Mouse (Mus musculus) lung, embryonic 14.5 days (tissue): ENCODE measurements around the gene Gpr26. TPM values are rescaled to one million over a fixed set of nuclear protein-coding genes. Genes with fewer than 3 reads are reported as not detected.

Experiments
- ATAC-seq: fragments of 200-750 bp; cut with Nextera tagmentation; 2 replicates; pipeline ENCODE4 v1.8.0; 2017; ENCODE audit warnings: mild to moderate bottlenecking, moderate TSS enrichment, moderate library complexity; ENCODE audit not compliant: insufficient read depth
- DNase-seq: peaks from one replicate; pipeline ENCODE4 v3.0.0-alpha.2; 2015
- H3K27ac ChIP-seq: fragments of 300-500 bp; sonication (generic); 2 replicates; pipeline ENCODE4 v1.5.1; 2014; ENCODE audit warnings: low read depth, mild to moderate bottlenecking, moderate library complexity
- H3K27me3 ChIP-seq: fragments of 300-500 bp; sonication (generic); 2 replicates; pipeline ENCODE4 v1.6.1; 2014; ENCODE audit warnings: low read length, control low read depth; ENCODE audit not compliant: insufficient read depth
- H3K36me3 ChIP-seq: fragments of 300-500 bp; sonication (generic); 2 replicates; pipeline ENCODE4 v1.6.1; 2014; ENCODE audit warnings: control low read depth; ENCODE audit not compliant: insufficient read depth
- H3K4me1 ChIP-seq: fragments of 300-500 bp; sonication (generic); 2 replicates; pipeline ENCODE4 v1.6.1; 2014; ENCODE audit warnings: antibody characterized with exemption, control low read depth; ENCODE audit not compliant: insufficient read depth
- H3K4me2 ChIP-seq: fragments of 300-500 bp; sonication (generic); 2 replicates; pipeline ENCODE4 v1.6.1; 2014; ENCODE audit warnings: mild to moderate bottlenecking
- H3K4me3 ChIP-seq: fragments of 300-500 bp; sonication (generic); 2 replicates; pipeline ENCODE4 v1.5.1; 2014; ENCODE audit warnings: low read depth, low read length
- H3K9ac ChIP-seq: fragments of 300-500 bp; sonication (generic); 2 replicates; pipeline ENCODE4 v1.6.1; 2014
- H3K9me3 ChIP-seq: fragments of 300-500 bp; sonication (generic); 2 replicates; pipeline ENCODE4 v1.6.1; 2016; ENCODE audit warnings: low read depth, low read length, control low read depth
- CTCF ChIP-seq: IDR thresholded peaks from 2 replicates; pipeline ENCODE4 v1.5.1; 2016; ENCODE audit warnings: antibody characterized with exemption, low read depth
- WGBS: fragments of 180-500 bp; shearing (Covaris S2); extraction: QIAGEN DNeasy Blood & Tissue Kit; methylation state at CpG from one replicate; pipeline ENCODE4 v1.1.7; 2014; 5-methylcytosine and 5-hydroxymethylcytosine counted together
- polyA plus RNA-seq: library from polyadenylated mRNA; unstranded; fragments of >200 nt; fragmentation: Nextera tagmentation; extraction: Ambion mirVana; gene quantifications from 2 replicates; pipeline ENCODE4 v1.2.1, GENCODE M21; 2014

Gpr26 gene
- polyA plus RNA-seq, 1 experiment from 2014 or later: not detected

DNA sequence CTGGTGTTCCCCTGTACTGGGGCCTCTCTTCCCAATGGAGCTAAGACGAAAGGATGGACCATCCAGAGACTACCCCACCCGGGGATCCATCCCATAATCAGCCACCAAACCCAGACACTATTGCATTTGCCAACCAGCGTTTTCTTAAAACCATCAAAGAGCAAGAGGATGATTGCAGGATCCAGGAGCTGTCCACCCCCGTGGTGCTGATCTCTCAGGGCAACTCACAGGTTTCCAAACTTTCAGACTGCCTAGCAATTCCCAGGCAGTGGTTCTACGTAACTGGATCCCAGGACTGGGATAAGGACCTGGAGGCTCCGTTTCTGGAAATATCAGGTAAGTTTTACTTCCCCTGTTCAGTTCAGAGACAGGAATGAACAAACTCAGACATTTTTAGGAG is 5.7 kb upstream of the Gpr26 start:
- no peak overlapping the region for H3K4me2 ChIP-seq
- TF ChIP-seq CTCF: no peak
- ATAC-seq (no peak), DNase-seq (peak; percentile 83)
- no peaks in the 10 kb centered on the region for H3K9me3 ChIP-seq
- no peaks in the 10 kb centered on the region for H3K36me3 ChIP-seq
- 24% methylated on average over 6 of the region's 6 CpGs for WGBS
- H3K4me1 ChIP-seq: no peaks in the 10 kb centered on the region
- no peak overlapping the region for H3K9ac ChIP-seq
- peaks cover 9% of the 10 kb centered on the region for H3K27me3 ChIP-seq
- no peak overlapping the region for H3K27ac ChIP-seq
- H3K4me3 ChIP-seq: no peak overlapping the region

DNA sequence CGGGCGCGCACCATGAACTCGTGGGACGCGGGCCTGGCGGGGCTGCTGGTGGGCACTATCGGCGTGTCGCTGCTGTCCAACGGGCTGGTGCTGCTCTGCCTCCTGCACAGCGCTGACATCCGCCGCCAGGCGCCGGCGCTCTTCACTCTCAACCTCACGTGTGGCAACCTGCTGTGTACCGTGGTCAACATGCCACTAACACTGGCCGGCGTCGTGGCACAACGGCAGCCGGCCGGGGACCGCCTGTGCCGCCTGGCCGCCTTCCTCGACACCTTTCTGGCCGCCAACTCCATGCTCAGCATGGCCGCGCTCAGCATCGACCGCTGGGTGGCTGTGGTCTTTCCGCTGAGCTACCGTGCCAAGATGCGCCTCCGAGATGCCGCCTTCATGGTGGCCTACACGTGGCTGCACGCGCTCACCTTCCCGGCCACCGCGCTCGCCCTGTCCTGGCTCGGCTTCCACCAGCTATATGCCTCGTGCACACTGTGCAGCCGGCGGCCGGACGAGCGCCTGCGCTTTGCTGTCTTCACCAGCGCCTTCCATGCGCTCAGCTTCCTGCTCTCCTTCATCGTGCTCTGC is 745 bp downstream of the Gpr26 start:
- peaks cover 37% of the 10 kb centered on the region for H3K27me3 ChIP-seq
- H3K4me1 ChIP-seq: no peaks in the 10 kb centered on the region
- ATAC-seq (no peak), DNase-seq (peak; percentile 24)
- no peak overlapping the region for H3K27ac ChIP-seq
- no peak overlapping the region for H3K9ac ChIP-seq
- no peaks in the 10 kb centered on the region for H3K9me3 ChIP-seq
- 4% methylated on average over 53 of the region's 57 CpGs for WGBS
- no peaks in the 10 kb centered on the region for H3K36me3 ChIP-seq
- no peak overlapping the region for H3K4me2 ChIP-seq
- H3K4me3 ChIP-seq: no peak overlapping the region
- no peak for TF ChIP-seq CTCF

DNA sequence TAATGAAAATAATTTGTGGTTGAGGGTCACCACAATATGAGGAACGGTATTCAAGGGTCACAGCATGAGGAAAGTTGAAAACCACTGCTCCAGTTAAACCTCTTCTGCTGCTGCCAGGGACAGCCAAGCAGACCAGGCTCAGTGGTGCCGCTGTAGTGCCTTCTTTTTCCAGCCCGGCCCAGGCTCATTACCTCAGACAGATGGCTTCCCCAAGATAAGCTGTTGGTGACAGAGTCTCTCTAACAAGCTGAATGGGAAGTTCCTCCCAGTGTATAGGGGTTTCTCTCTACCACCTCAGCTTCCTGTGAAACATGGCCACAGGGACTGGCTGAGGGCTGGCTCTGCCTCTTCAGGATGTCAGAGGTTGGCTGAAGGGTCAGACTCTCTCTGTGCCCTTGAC is 4.0 kb downstream of the Gpr26 start:
- Histone ChIP-seq H3K4me2 (no peak overlapping the region), H3K27me3 (peaks cover 31% of the 10 kb centered on the region), H3K4me3 (no peak overlapping the region), H3K4me1 (no peaks in the 10 kb centered on the region), H3K9ac (no peak overlapping the region), H3K36me3 (no peaks in the 10 kb centered on the region), H3K27ac (no peak overlapping the region), H3K9me3 (no peaks in the 10 kb centered on the region)
- no peak for TF ChIP-seq CTCF
- DNase-seq (no peak), ATAC-seq (no peak)
- WGBS: 34% methylated on average over 3 of the region's 3 CpGs

DNA sequence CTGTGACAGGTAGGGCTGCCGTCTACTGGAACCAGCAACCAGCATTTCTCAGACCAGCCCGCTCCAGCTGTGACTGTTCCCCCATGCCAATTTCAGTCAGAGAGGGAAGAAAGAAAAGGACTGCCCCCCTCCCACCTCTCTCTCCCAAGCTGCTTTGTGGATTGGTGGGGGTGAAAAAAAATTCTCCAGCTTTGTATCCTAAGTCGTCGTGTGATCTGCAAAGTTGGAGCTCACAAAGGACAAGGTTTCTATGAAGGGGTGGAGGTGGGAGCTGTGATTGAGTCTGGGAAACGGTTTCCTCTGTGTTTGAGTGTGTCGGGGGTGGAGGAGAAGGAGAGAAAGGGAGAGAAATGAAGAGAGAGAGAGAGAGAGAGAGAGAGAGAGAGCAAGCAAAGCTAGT is 9.6 kb downstream of the Gpr26 start:
- 61% methylated on average over 6 of the region's 6 CpGs for WGBS
- H3K27ac ChIP-seq: no peak overlapping the region
- H3K9me3 ChIP-seq: no peaks in the 10 kb centered on the region
- no peak overlapping the region for H3K9ac ChIP-seq
- TF ChIP-seq CTCF: no peak
- no peaks in the 10 kb centered on the region for H3K4me1 ChIP-seq
- ATAC-seq (no peak), DNase-seq (no peak)
- H3K36me3 ChIP-seq: no peaks in the 10 kb centered on the region
- H3K4me3 ChIP-seq: no peak overlapping the region
- H3K4me2 ChIP-seq: no peak overlapping the region
- H3K27me3 ChIP-seq: no peaks in the 10 kb centered on the region

DNA sequence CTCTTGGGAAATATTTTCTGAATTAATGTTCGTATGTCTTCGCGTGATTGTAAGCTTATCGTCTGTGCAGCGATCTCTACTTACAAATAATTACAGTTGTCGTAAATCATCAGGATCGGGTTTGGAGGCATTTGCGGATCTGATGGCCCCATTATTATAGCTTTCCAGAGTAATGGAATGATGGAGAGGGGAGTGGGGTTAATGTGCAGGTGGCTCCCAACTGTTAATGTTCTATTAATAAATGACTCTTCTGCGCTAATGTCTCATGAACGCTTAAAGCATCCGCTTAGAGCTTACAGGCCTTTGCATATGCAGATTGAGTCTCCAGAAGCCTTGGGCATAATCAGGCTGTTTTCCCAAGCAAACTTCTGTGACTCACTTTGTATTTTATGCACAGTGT is 12.3 kb downstream of the Gpr26 start:
- H3K4me1 ChIP-seq: no peaks in the 10 kb centered on the region
- no peak overlapping the region for H3K27ac ChIP-seq
- H3K4me3 ChIP-seq: no peak overlapping the region
- H3K27me3 ChIP-seq: no peaks in the 10 kb centered on the region
- ATAC-seq: no peak
- H3K36me3 ChIP-seq: no peaks in the 10 kb centered on the region
- no peak for TF ChIP-seq CTCF
- no peak overlapping the region for H3K9ac ChIP-seq
- H3K4me2 ChIP-seq: no peak overlapping the region
- no peak for DNase-seq
- 78% methylated on average over 11 of the region's 11 CpGs for WGBS
- no peaks in the 10 kb centered on the region for H3K9me3 ChIP-seq

DNA sequence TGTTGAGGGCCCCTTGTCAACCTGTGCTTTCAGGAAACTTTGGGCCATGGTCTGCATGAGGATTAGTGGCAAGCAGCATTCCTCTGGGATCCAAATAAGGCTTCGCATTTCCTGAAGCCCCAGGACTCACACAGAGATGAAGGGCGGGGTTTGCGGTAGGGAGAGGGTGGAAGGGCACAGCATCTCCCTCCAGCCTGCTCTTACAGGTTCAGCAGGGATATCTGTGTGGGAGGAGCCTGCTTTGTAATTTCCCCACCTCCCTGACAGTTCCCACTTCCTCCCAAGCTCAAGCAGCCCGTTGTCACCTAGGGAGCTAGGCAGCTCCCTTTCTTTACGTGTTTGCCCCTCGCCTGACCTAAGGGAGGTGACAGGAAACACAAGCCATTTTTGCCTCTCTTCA is 22.8 kb downstream of the Gpr26 start:
- Histone ChIP-seq H3K4me1 (no peaks in the 10 kb centered on the region), H3K27ac (no peak overlapping the region), H3K36me3 (no peaks in the 10 kb centered on the region), H3K27me3 (no peaks in the 10 kb centered on the region), H3K4me3 (no peak overlapping the region), H3K4me2 (no peak overlapping the region), H3K9me3 (no peaks in the 10 kb centered on the region), H3K9ac (no peak overlapping the region)
- DNase-seq (no peak), ATAC-seq (no peak)
- 12% methylated on average over 6 of the region's 6 CpGs for WGBS
- no peak for TF ChIP-seq CTCF

DNA sequence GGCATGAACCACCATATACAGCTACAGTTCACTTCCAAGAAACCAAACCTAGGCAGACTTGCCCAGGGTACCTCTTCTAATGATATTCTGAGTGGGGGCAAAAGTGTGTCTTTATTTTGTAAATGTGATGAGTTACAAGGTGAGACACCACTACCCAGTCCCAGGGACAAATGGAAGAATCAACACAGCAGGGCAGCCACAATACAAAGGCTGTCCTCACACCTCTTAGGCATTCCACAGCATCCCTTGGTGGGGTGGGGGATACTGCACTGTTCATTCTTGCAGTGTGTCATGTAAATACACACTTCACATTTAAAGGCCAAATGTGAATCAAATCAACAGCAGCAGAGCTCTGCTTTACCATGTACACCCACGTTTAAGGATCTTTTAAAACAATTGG is 26.0 kb downstream of the Gpr26 start:
- H3K4me1 ChIP-seq: no peaks in the 10 kb centered on the region
- no peaks in the 10 kb centered on the region for H3K9me3 ChIP-seq
- no peak overlapping the region for H3K27ac ChIP-seq
- H3K4me2 ChIP-seq: no peak overlapping the region
- ATAC-seq: no peak
- 41% methylated on average over 1 of the region's 1 CpGs for WGBS
- H3K9ac ChIP-seq: no peak overlapping the region
- H3K36me3 ChIP-seq: no peaks in the 10 kb centered on the region
- H3K27me3 ChIP-seq: no peaks in the 10 kb centered on the region
- no peak for DNase-seq
- H3K4me3 ChIP-seq: no peak overlapping the region
- TF ChIP-seq CTCF: no peak

DNA sequence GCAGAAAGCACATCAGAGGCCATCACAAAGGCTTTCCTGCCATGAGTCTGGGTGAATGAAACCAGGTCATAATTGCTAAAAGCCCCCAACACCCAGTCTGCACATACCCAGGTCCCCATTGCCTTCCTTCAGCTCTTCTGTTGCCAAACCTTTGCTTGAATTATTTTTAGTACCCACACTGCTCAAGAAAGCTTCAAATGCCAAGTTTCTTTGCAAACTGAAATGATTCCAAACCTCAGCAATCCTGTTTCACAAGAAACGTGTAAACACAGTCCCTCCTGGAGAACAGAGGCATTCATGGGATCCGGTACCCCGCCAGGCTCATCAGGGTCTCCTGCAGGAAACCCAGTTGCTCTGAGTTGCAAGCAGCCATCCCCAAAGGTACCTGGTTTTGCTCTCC is 26.6 kb downstream of the Gpr26 start:
- no peak for ATAC-seq

More for the DNA sequence above, 26.6 kb downstream of the Gpr26 start:
- WGBS: 46% methylated on average over 3 of the region's 3 CpGs
- Histone ChIP-seq H3K27me3 (no peaks in the 10 kb centered on the region), H3K9ac (no peak overlapping the region), H3K4me2 (no peak overlapping the region), H3K27ac (no peak overlapping the region), H3K9me3 (no peaks in the 10 kb centered on the region), H3K36me3 (no peaks in the 10 kb centered on the region), H3K4me1 (no peaks in the 10 kb centered on the region), H3K4me3 (no peak overlapping the region)
- DNase-seq: no peak
- TF ChIP-seq CTCF: no peak
